Mouse (Mus musculus) urinary bladder, postnatal 4 days (tissue): Measurements from ENCODE around the gene Ncmap.

ENCODE experiments used
- DNase-seq, 2 experiments: peaks; one replicate each; pipeline ENCODE4 v3.0.0; 2021 to 2022; ENCODE audit warnings: low spot score in 2 of 2

Gene Ncmap

GRCm38 (mm10) chr4:135352326-135353065, 45.5 kb downstream of the Ncmap start:
- no peak for DNase-seq

- DNase-seq, result no peak
Observed at GRCm38 (mm10) chr4:135337376-135337942, 60.6 kb downstream of the Ncmap start.

GRCm38 (mm10) chr4:135336023-135336357, 62.0 kb downstream of the Ncmap start:
- DNase-seq, result no peak

GRCm38 (mm10) chr4:135335327-135336022, 62.6 kb downstream of the Ncmap start:
- DNase-seq, result no peak

GRCm38 (mm10) chr4:135326469-135326868, 71.6 kb downstream of the Ncmap start:
- no peak for DNase-seq

GRCm38 (mm10) chr4:135326046-135326445, 72.0 kb downstream of the Ncmap start:
- no peak for DNase-seq

GRCm38 (mm10) chr4:135323021-135323420, 75.0 kb downstream of the Ncmap start:
- no peak for DNase-seq
